Mouse (Mus musculus) monocyte, adult 2 months (primary cell): ENCODE measurements around the gene Gif.

Source experiments
- DNase-seq, 2 experiments: peaks; one replicate each; pipeline ENCODE4 v3.0.0; 2022; ENCODE audit warnings: low spot score in 2 of 2, low read depth in 1 of 2

Gif gene

DNA sequence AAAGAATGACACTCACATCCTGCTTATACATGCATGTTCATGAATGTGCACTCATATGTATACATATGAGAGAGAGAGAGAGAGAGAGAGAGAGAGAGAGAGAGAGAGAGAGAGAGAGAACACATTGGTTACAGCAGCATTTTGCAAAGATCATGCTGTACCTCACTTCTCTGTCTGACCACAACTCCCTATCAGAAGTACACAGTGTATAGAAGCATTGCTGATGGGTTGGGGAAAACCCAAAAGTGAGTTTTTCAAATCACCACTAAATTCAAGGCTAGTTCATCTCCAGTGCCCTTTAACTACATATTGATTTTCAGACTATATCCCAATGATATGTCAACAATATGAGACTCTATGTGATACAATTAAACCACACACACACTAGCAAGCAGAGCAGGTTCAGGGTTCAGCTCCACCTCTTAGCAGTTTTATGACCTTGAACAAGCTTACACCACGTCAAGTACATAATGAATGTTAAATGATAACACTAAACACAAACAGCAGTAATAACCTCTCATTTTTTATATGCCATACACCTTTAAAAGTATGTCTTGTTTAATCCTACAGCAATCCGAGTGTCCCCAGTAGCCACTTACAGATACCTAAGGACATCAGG is 46.5 kb downstream of the Gif start:
- no peak for DNase-seq

DNA sequence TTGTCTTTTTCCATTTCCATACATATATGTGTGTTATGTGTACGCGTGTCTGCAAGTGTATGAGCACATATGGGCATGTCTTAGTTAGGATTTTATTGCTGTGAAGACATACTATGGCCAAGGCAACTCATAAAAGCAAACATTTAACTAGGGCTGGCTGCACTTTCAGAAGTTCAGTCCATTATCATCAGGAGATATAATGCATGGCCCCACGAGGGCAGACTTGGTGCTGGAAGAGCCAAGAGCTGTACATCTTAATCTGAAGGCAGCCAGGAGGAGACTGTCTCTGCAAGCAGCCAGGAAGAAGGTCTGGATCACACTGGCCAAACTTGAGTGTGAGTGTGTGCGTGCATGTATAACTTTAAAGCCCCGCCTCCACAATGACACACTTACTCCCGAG is 47.1 kb downstream of the Gif start:
- no peak for DNase-seq

DNA sequence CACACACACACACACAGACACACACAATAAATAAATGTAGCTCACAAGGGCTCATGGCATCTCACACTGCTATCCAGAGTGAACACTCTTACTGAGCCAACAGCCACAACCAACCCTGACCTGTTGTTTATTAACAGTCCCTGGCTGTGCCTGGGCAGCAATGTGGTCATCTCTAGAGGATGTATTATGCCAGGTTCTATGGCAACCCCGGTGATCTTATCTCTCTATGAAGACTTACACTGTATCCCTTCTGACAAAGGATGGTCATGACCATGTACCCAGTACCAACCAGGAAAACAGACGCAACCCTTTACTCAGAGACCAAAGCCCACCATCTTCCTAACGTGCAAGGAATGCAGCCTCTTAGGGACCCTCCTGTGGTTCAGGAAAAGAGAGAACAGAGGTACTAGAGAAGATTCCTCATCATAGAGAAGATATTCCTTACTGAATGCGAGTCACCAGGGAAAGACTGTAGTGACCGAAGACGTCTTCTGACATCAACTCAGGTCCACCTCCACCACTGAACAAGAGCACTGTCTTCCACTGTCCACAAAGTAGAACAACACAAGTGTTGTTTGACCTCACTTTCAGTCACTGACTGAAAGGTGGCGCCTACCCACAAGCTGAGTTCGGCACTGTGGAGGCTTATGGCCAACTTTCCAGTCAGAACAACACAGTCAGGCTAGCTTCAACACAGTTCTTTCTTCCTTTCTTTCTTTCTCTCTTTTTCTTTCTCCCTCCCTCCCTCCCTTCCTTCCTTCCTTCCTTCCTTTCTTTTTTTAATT is 53.4 kb downstream of the Gif start:
- no peak for DNase-seq

DNA sequence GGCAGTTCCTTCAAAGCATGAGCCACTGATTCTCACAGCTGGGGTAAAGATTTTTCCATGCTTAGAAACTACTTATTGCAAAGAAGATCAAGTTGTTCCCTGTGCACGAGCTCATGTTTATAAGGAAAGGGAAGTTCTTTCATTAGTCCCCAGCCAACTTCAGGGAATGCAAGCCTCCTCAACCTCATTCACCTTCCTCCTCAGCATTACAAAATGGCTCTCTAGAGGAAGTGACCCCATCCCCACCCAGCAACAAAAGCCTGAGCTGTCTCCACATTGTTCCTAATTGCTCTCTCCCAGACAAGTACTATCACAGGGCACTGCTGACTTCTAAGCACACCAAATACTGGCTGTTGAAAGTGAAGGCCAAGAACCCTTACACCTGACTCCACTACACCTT is 57.1 kb downstream of the Gif start:
- peak in 1 of 2 experiments; percentile 16 for DNase-seq

DNA sequence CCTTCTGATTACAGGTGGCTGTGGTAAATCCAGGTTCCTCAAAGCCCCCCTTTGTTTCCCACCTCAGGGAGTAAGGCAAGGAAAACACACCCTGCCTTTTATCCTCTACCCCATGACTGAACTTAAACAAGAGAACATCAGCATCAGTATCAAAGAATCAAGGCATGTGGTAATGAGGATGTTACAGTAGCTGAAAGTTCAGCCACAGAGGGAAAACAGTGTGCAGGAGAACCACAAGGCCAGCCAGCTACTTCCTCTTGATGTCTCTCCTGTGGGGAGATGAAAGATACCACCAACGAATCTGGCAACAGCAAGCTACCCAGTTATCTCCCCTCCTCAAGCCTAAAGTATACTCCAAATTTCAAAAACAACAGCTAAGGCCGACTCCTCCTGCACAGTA is 59.9 kb downstream of the Gif start:
- DNase-seq = no peak

DNA sequence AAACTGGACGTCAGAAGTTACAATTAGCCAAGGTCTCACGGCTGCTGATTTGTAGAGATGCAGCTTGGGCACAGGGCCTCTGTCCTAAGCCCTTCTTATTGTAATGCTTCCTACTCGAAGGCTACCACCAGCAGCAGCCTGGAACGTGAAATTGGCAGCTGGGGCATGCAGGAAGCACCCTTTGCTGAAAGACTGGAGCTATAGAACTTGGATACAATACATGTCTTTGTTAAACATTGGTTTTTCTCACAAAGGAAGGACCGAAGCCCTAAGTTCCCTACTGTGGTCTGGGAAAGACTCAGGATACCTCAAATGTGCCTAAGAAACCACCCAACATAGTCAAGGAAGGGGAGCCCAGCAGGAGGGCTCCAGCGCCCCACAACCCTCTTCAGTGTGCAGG is 60.5 kb downstream of the Gif start:
- DNase-seq = no peak

DNA sequence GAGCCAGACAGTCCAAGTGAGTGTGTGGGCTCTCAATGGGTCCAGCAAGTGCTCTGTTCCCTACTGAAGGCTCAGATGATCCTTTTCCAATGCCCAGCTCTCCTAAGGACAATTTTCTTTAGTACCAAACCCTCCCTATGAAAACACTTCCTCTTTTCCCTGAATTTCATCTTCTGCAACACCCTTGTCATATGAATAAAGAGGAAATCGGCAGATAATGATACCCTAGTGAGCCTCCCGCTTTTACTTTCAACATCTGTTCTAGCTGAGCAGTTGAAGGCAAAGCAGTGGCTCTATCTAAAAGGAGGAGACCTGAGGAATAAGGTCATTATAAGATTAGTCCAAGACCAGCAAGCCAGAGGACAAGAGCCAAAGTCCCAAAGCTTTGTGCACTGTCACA is 61.1 kb downstream of the Gif start:
- DNase-seq = no peak

DNA sequence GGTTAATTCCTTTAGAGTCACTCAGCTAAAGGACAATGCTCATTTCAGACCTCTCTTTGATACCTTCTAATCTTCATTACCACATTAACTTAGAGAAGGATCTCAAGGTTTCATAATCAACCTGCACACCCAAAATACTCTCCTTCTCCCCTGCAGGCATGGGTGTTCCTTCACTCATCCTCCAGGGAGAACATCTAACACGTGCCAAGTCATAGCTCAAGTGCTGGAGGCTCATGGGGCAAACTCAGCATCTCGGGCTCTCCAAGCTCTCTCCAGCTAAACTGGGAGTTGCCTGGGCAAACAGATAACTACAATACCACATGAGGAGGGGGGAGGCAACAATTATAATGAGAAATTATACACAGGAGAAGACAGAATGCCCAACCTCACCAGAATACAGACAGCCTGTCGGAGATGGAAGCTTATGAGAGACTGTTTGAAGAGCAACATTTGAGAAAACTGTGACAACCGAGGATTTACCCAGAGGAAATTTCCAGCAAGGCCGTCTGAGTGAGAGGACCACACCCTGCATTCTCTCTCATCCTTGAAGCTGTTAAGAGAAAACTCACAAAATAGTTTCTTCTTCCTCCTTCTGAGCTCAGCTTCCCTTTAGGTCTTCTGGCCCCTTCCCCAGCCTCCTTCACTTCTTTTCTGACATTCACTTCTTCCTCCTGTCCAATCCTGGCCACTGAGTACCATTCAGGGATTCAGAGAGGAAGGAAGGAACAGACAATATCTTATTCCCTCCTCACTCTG is 62.8 kb downstream of the Gif start:
- DNase-seq = no peak

DNA sequence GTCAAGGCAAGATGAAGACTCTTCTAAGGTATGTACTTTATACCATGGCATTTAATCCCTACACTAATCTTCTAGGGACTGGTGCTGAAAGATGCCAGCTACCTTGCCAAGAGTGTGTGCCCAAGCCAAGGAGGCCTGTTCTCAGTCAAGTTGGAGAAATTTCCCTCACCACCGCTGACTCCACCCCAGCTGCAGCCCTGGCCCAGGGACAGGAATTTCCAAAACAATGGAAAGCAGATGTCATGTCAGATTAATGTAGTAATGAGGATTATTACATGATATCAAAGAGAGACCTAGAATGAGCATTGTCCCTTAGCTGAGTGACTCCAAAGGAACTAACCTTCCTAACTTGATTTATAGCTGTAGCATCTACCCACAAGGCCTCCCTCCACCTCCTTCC is 63.5 kb downstream of the Gif start:
- DNase-seq = no peak

DNA sequence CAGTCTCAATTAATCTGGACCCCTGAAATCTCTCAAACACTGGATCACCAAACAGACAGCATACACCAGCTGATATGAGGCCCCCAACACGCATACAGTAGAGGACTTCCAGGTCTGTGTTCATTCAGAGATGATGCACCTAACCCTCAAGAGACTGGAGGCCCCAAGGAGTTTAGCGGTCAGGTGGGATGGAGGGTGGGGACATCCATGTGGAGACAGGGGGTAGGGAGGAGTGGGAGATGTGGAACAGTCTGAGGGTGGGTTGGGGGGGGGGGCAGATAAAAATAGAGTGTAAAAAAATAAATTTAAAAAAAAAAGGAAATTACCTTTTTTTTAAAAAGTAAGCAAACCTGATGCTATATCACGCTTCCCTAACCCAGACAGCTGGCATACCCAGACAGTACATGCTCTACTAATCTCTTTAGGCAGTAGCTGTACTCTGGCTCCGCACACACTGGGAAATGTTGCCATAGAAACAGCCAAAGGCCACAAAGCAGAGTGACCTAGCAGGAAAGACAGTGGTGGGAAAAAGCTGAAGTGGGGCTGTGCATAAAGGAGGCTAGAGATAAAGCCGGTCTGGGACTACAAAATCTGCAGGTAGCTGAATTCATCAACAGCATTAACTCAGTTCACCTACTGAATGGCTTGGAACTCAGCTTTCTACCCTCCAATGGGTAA is 64.5 kb downstream of the Gif start:
- DNase-seq = no peak
